Mouse (Mus musculus) embryonic facial prominence, embryonic 14.5 days (tissue): ENCODE measurements around the gene Pcdh15. TPM values are rescaled to one million over a fixed set of nuclear protein-coding genes. Genes with fewer than 3 reads are reported as not detected.

Source experiments
- ATAC-seq: fragments of 200-750 bp; cut with Nextera tagmentation; 2 replicates; pipeline ENCODE4 v1.8.0; 2017; ENCODE audit warnings: low read depth, moderate number of reproducible peaks, moderate TSS enrichment
- DNase-seq: peaks from one replicate; pipeline ENCODE4 v3.0.0-alpha.2; 2015; ENCODE audit warnings: low spot score
- H3K27ac ChIP-seq: fragments of 300-500 bp; sonication (generic); replicated peaks from 2 replicates; pipeline ENCODE4 v1.5.1; 2014; ENCODE audit warnings: low read depth, mild to moderate bottlenecking, low read length, moderate library complexity
- H3K27me3 ChIP-seq: fragments of 300-500 bp; sonication (generic); replicated peaks from 2 replicates; pipeline ENCODE4 v1.6.1; 2014; ENCODE audit warnings: low read length; ENCODE audit not compliant: control insufficient read depth, insufficient read depth
- H3K36me3 ChIP-seq: fragments of 300-500 bp; sonication (generic); 2 replicates; pipeline ENCODE4 v1.6.1; 2014; ENCODE audit warnings: low read length, mixed read lengths; ENCODE audit not compliant: control insufficient read depth, insufficient read depth
- H3K4me1 ChIP-seq: fragments of 300-500 bp; sonication (generic); 2 replicates; pipeline ENCODE4 v1.6.1; 2014; ENCODE audit warnings: antibody characterized with exemption, low read length; ENCODE audit not compliant: control insufficient read depth, insufficient read depth
- H3K4me2 ChIP-seq: fragments of 300-500 bp; sonication (generic); 2 replicates; pipeline ENCODE4 v1.6.1; 2014; ENCODE audit warnings: low read depth, mild to moderate bottlenecking, low read length, moderate library complexity, mixed read lengths
- H3K4me3 ChIP-seq: fragments of 300-500 bp; sonication (generic); 2 replicates; pipeline ENCODE4 v1.5.1; 2014; ENCODE audit warnings: low read depth, mild to moderate bottlenecking, low read length
- H3K9ac ChIP-seq: fragments of 300-500 bp; sonication (generic); 2 replicates; pipeline ENCODE4 v1.6.1; 2014; ENCODE audit warnings: low read depth, mild to moderate bottlenecking, low read length, moderate library complexity, mixed read lengths
- H3K9me3 ChIP-seq: fragments of 300-500 bp; sonication (generic); 2 replicates; pipeline ENCODE4 v1.6.1; 2016; ENCODE audit warnings: low read length; ENCODE audit not compliant: control insufficient read depth
- WGBS: fragments of 180-500 bp; shearing (Covaris S2); extraction: QIAGEN DNeasy Blood & Tissue Kit; methylation state at CpG from one replicate; pipeline ENCODE4 v1.1.7; 2014; 5-methylcytosine and 5-hydroxymethylcytosine counted together
- polyA plus RNA-seq: library from polyadenylated mRNA; unstranded; fragments of >200 nt; fragmentation: Nextera tagmentation; extraction: Ambion mirVana; gene quantifications from 2 replicates; pipeline ENCODE4 v1.2.1, GENCODE M21; 2014

Gene Pcdh15
- polyA plus RNA-seq, 1 experiment from 2014 or later: 2.1 TPM

- WGBS: 73% methylated on average over 13 of the region's 13 CpGs
- ATAC-seq (no peak), DNase-seq (no peak)
- H3K4me1 ChIP-seq: no peaks in the 10 kb centered on the region
- no peak overlapping the region for H3K27ac ChIP-seq
- H3K27me3 ChIP-seq: peaks cover 35% of the 10 kb centered on the region
- H3K9me3 ChIP-seq: no peaks in the 10 kb centered on the region
- H3K4me3 ChIP-seq: no peak overlapping the region
- no peaks in the 10 kb centered on the region for H3K36me3 ChIP-seq
- no peak overlapping the region for H3K4me2 ChIP-seq
- H3K9ac ChIP-seq: no peak overlapping the region
Measured at GRCm38 (mm10) chr10:73103383-73103994, 4.3 kb downstream of the Pcdh15 start.

GRCm38 (mm10) chr10:73105893-73106292 is 6.8 kb downstream of the Pcdh15 start:
- 52% methylated on average over 2 of the region's 2 CpGs for WGBS
- no peaks in the 10 kb centered on the region for H3K4me1 ChIP-seq
- no peaks in the 10 kb centered on the region for H3K36me3 ChIP-seq
- no peak overlapping the region for H3K4me3 ChIP-seq
- H3K27me3 ChIP-seq: peaks cover 12% of the 10 kb centered on the region
- no peak overlapping the region for H3K4me2 ChIP-seq
- H3K9me3 ChIP-seq: no peaks in the 10 kb centered on the region
- H3K9ac ChIP-seq: no peak overlapping the region
- ATAC-seq (no peak), DNase-seq (no peak)
- H3K27ac ChIP-seq: no peak overlapping the region

- no peak for DNase-seq
- ATAC-seq: no peak
- no peaks in the 10 kb centered on the region for H3K9me3 ChIP-seq
- H3K27ac ChIP-seq: no peak overlapping the region
- no peak overlapping the region for H3K4me3 ChIP-seq
- H3K4me2 ChIP-seq: no peak overlapping the region
- H3K36me3 ChIP-seq: no peaks in the 10 kb centered on the region
- 72% methylated on average over 3 of the region's 3 CpGs for WGBS
- no peak overlapping the region for H3K9ac ChIP-seq
- H3K27me3 ChIP-seq: no peaks in the 10 kb centered on the region
- H3K4me1 ChIP-seq: no peaks in the 10 kb centered on the region
Measured at GRCm38 (mm10) chr10:73137985-73138384, 38.8 kb downstream of the Pcdh15 start.

GRCm38 (mm10) chr10:73147543-73147942 is 48.4 kb downstream of the Pcdh15 start:
- no peak for DNase-seq
- Histone ChIP-seq H3K27ac (no peak overlapping the region), H3K4me2 (no peak overlapping the region), H3K27me3 (no peaks in the 10 kb centered on the region), H3K9ac (no peak overlapping the region), H3K4me1 (no peaks in the 10 kb centered on the region), H3K4me3 (no peak overlapping the region), H3K36me3 (no peaks in the 10 kb centered on the region), H3K9me3 (no peaks in the 10 kb centered on the region)
- ATAC-seq: no peak

GRCm38 (mm10) chr10:73147978-73148377 is 48.8 kb downstream of the Pcdh15 start:
- Histone ChIP-seq H3K27me3 (no peaks in the 10 kb centered on the region), H3K9ac (no peak overlapping the region), H3K4me3 (no peak overlapping the region), H3K4me1 (no peaks in the 10 kb centered on the region), H3K27ac (no peak overlapping the region), H3K36me3 (no peaks in the 10 kb centered on the region), H3K4me2 (no peak overlapping the region), H3K9me3 (no peaks in the 10 kb centered on the region)
- ATAC-seq: no peak
- 68% methylated on average over 4 of the region's 4 CpGs for WGBS
- no peak for DNase-seq

GRCm38 (mm10) chr10:73154544-73154943 is 55.4 kb downstream of the Pcdh15 start:
- H3K4me1 ChIP-seq: no peaks in the 10 kb centered on the region
- no peak overlapping the region for H3K9ac ChIP-seq
- peaks cover 3% of the 10 kb centered on the region; the same call in 1 of the 2 replicates for H3K9me3 ChIP-seq
- no peaks in the 10 kb centered on the region for H3K36me3 ChIP-seq
- DNase-seq (no peak), ATAC-seq (no peak)
- H3K4me2 ChIP-seq: no peak overlapping the region
- 85% methylated on average over 5 of the region's 5 CpGs for whole genome bisulfite sequencing
- no peak overlapping the region for H3K27ac ChIP-seq
- no peaks in the 10 kb centered on the region for H3K27me3 ChIP-seq
- no peak overlapping the region for H3K4me3 ChIP-seq

- peaks cover 3% of the 10 kb centered on the region; the same call in 1 of the 2 replicates for H3K9me3 ChIP-seq
- H3K36me3 ChIP-seq: no peaks in the 10 kb centered on the region
- DNase-seq (no peak), ATAC-seq (no peak)
- WGBS: 80% methylated on average over 1 of the region's 1 CpGs
- H3K4me2 ChIP-seq: no peak overlapping the region
- no peak overlapping the region for H3K27ac ChIP-seq
- no peak overlapping the region for H3K9ac ChIP-seq
- no peak overlapping the region for H3K4me3 ChIP-seq
- no peaks in the 10 kb centered on the region for H3K27me3 ChIP-seq
- no peaks in the 10 kb centered on the region for H3K4me1 ChIP-seq
Measured at GRCm38 (mm10) chr10:73161757-73162156, 62.6 kb downstream of the Pcdh15 start.

GRCm38 (mm10) chr10:73216001-73216400 is 116.9 kb downstream of the Pcdh15 start:
- Histone ChIP-seq H3K27ac (no peak overlapping the region), H3K9ac (no peak overlapping the region), H3K4me1 (no peaks in the 10 kb centered on the region), H3K4me2 (no peak overlapping the region), H3K36me3 (no peaks in the 10 kb centered on the region), H3K9me3 (no peaks in the 10 kb centered on the region), H3K4me3 (no peak overlapping the region), H3K27me3 (no peaks in the 10 kb centered on the region)
- DNase-seq: no peak
- WGBS: 60% methylated on average over 2 of the region's 2 CpGs
- ATAC-seq: no peak

- H3K27me3 ChIP-seq: no peaks in the 10 kb centered on the region
- ATAC-seq: no peak
- 60% methylated on average over 5 of the region's 5 CpGs for WGBS
- H3K4me3 ChIP-seq: no peak overlapping the region
- peak; percentile 42 for DNase-seq
- no peaks in the 10 kb centered on the region for H3K36me3 ChIP-seq
- H3K9me3 ChIP-seq: no peaks in the 10 kb centered on the region
- H3K4me2 ChIP-seq: no peak overlapping the region
- no peaks in the 10 kb centered on the region for H3K4me1 ChIP-seq
- no peak overlapping the region for H3K27ac ChIP-seq
- no peak overlapping the region for H3K9ac ChIP-seq
Measured at GRCm38 (mm10) chr10:73242294-73242693, 143.2 kb downstream of the Pcdh15 start.
